Mouse (Mus musculus): ENCODE results near the gene Dctn1. TPM values are rescaled to one million over a fixed set of nuclear protein-coding genes. Genes with fewer than 3 reads are reported as not detected.

Dctn1 gene
- polyA plus RNA-seq, 1 experiment, result 87.2 TPM

GRCm38 (mm10) chr6:83246750-83247149 is 81.0 kb downstream of the Dctn1 start:
- H3K27ac ChIP-seq (ENCODE audit: insufficient read depth, low read depth, low read length), result no peak overlapping the region
- TF ChIP-seq POLR2A (IDR thresholded peaks at IDR 0.05; ENCODE audit: borderline replicate concordance, low read depth, low read length) (no peak), CTCF (IDR thresholded peaks at IDR 0.05; ENCODE audit: low read depth, low read length) (no peak)
- no peak overlapping the region for H3K4me3 ChIP-seq (ENCODE audit: insufficient read depth, low read length)
- no peaks in the 10 kb centered on the region for H3K4me1 ChIP-seq (ENCODE audit: control insufficient read depth, insufficient read depth, low read length)

GRCm38 (mm10) chr6:83247153-83247552 is 81.4 kb downstream of the Dctn1 start:
- H3K4me1 ChIP-seq (ENCODE audit: control insufficient read depth, insufficient read depth, low read length), result no peaks in the 10 kb centered on the region
- no peak overlapping the region for H3K27ac ChIP-seq (ENCODE audit: insufficient read depth, low read depth, low read length)
- no peak overlapping the region for H3K4me3 ChIP-seq (ENCODE audit: insufficient read depth, low read length)
- TF ChIP-seq CTCF (IDR thresholded peaks at IDR 0.05; ENCODE audit: low read depth, low read length) (no peak), POLR2A (IDR thresholded peaks at IDR 0.05; ENCODE audit: borderline replicate concordance, low read depth, low read length) (no peak)

Other genes starting within 250 kb of the Dctn1 start
- not detected in 2 replicates for gene Sema4f, start 226.2 kb upstream of the Dctn1 start, polyA plus RNA-seq (2012; ENCODE audit: insufficient read depth, insufficient read length, missing spikeins)
- gene M1ap, start 219.0 kb upstream of the Dctn1 start, polyA plus RNA-seq (2012; ENCODE audit: insufficient read depth, insufficient read length, missing spikeins), result 2.4 and 7.0 TPM in 2 replicates
- gene Dok1, start 132.4 kb upstream of the Dctn1 start, polyA plus RNA-seq (2012; ENCODE audit: insufficient read depth, insufficient read length, missing spikeins), result 69.9 and 72.0 TPM in 2 replicates
- gene Loxl3, start 131.7 kb upstream of the Dctn1 start, polyA plus RNA-seq (2012; ENCODE audit: insufficient read depth, insufficient read length, missing spikeins), result 18.8 and 21.2 TPM in 2 replicates
- gene Aup1, start 111.4 kb upstream of the Dctn1 start, polyA plus RNA-seq (2012; ENCODE audit: insufficient read depth, insufficient read length, missing spikeins), result 354 and 391 TPM in 2 replicates
- 90.8 and 108 TPM in 2 replicates for gene Htra2, start 110.6 kb upstream of the Dctn1 start, polyA plus RNA-seq (2012; ENCODE audit: insufficient read depth, insufficient read length, missing spikeins)
- 0.83 and 1.6 TPM in 2 replicates for gene Dqx1, start 108.1 kb upstream of the Dctn1 start, polyA plus RNA-seq (2012; ENCODE audit: insufficient read depth, insufficient read length, missing spikeins)
- not detected in 2 replicates for gene Tlx2, start 95.6 kb upstream of the Dctn1 start, polyA plus RNA-seq (2012; ENCODE audit: insufficient read depth, insufficient read length, missing spikeins)
- gene Pcgf1, start 88.1 kb upstream of the Dctn1 start, polyA plus RNA-seq (2012; ENCODE audit: insufficient read depth, insufficient read length, missing spikeins), result 31.0 and 37.0 TPM in 2 replicates
- gene Lbx2, start 79.6 kb upstream of the Dctn1 start, polyA plus RNA-seq (2012; ENCODE audit: insufficient read depth, insufficient read length, missing spikeins), result 0.78 TPM in 1 of 2 replicates, not detected in the other
- gene Ccdc142, start 64.3 kb upstream of the Dctn1 start, polyA plus RNA-seq (2012; ENCODE audit: insufficient read depth, insufficient read length, missing spikeins), result 3.2 and 6.1 TPM in 2 replicates
- 5.5 and 6.1 TPM in 2 replicates for gene Gm42688, start 64.3 kb upstream of the Dctn1 start, polyA plus RNA-seq (2012; ENCODE audit: insufficient read depth, insufficient read length, missing spikeins)
- gene Mrpl53, start 56.9 kb upstream of the Dctn1 start, polyA plus RNA-seq (2012; ENCODE audit: insufficient read depth, insufficient read length, missing spikeins), result 26.5 and 26.9 TPM in 2 replicates
- gene Mogs, start 50.4 kb upstream of the Dctn1 start, polyA plus RNA-seq (2012; ENCODE audit: insufficient read depth, insufficient read length, missing spikeins), result 16.1 and 17.1 TPM in 2 replicates
- 20.3 and 27.1 TPM in 2 replicates for gene Wbp1, start 44.4 kb upstream of the Dctn1 start, polyA plus RNA-seq (2012; ENCODE audit: insufficient read depth, insufficient read length, missing spikeins)
- gene Ino80b, start 40.5 kb upstream of the Dctn1 start, polyA plus RNA-seq (2012; ENCODE audit: insufficient read depth, insufficient read length, missing spikeins), result 25.1 and 26.8 TPM in 2 replicates
- gene Rtkn, start 30.5 kb upstream of the Dctn1 start, polyA plus RNA-seq (2012; ENCODE audit: insufficient read depth, insufficient read length, missing spikeins), result 1.4 and 1.8 TPM in 2 replicates
- gene Wdr54, start 9.5 kb upstream of the Dctn1 start, polyA plus RNA-seq (2012; ENCODE audit: insufficient read depth, insufficient read length, missing spikeins), result 1.5 and 3.5 TPM in 2 replicates
- not detected in 2 replicates for gene 1700003E16Rik, start 9.5 kb upstream of the Dctn1 start, polyA plus RNA-seq (2012; ENCODE audit: insufficient read depth, insufficient read length, missing spikeins)
- 0.55 TPM in 1 of 2 replicates, not detected in the other for gene Slc4a5, start 53.9 kb downstream of the Dctn1 start, polyA plus RNA-seq (2012; ENCODE audit: insufficient read depth, insufficient read length, missing spikeins)
- 21.1 and 28.1 TPM in 2 replicates for gene Mthfd2, start 160.0 kb downstream of the Dctn1 start, polyA plus RNA-seq (2012; ENCODE audit: insufficient read depth, insufficient read length, missing spikeins)
- gene Mob1a, start 160.1 kb downstream of the Dctn1 start, polyA plus RNA-seq (2012; ENCODE audit: insufficient read depth, insufficient read length, missing spikeins), result 166 and 182 TPM in 2 replicates
- 24.8 and 35.7 TPM in 2 replicates for gene Bola3, start 183.2 kb downstream of the Dctn1 start, polyA plus RNA-seq (2012; ENCODE audit: insufficient read depth, insufficient read length, missing spikeins)